Mouse (Mus musculus) urinary bladder, postnatal 14 days (tissue): Measurements from ENCODE around the gene Jph4.

ENCODE experiments used
- DNase-seq: peaks from one replicate; pipeline ENCODE4 v3.0.0; 2021; ENCODE audit warnings: low spot score

Jph4 gene

DNA sequence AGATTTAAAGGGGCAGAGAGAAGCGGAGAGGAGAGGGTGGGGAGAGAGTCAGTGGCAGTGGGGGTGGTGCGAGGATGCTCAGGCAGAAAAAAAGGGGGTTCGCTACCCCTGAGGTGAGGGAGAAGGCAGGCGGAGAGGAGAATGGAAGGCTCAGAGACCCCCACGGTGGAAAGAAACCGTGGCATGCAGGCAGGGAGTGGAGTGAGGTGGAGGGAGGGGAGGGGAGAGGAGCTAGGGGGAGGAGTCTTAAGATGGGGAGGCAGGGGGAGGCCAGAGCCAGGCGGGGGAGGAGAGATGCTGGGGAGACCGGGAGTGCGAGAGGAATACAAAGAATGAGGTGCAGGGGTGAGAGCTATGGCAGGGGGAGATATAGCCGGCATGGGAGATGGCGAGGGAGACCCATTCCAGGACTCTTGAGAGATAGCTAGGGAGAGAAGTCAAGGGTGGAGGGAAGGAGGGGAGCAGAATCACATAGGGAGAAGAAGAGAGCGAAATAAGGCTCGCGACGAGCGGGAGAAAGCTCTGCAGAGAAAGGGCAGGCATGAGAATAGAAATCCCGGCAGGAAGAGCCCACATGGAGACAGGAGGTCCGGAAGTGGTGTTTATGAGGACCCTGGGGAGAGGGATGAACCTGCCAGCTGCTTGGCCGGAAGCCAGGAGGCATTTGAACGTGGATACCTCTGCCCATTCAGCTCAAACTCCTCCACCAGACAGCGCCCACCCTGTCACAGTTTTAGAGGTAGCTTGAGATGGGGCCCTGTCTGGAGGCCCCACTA, at the start of gene Jph4:
Gene Jph4 (minus strand): TSS at position 511 of the 776 bp plus-strand sequence.
- no peak for DNase-seq

DNA sequence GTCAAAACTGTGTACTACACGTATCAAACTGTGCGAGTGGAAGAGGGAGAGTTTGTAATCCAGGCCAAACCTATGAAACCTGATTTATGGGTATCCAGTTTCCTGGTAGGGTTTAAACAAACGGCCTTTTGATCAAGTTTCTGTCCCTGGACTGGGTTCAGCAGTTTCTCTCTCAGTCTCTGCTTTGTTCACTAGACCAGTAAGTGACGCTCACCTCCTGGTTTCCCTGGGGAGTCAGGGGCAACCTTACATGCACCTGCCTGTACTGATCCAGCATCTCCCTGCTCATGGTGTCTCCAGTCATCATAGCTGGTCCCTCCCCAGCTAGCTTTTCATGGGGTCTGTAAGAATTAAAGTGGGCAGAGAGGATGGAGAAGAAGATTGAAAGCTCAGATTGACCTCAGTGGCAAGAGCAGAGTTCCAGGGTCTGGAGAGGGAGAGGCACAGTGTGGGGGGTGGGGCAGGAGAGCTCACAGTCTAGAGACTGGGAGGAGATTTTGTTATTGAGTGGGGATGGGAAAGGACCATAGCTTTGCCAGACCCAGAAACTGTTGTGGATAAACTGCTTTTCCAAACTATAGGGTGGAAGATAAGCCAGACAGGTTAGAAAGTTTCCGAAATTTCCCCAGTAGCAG, 47.6 kb upstream of the Jph4 start:
- no peak for DNase-seq

DNA sequence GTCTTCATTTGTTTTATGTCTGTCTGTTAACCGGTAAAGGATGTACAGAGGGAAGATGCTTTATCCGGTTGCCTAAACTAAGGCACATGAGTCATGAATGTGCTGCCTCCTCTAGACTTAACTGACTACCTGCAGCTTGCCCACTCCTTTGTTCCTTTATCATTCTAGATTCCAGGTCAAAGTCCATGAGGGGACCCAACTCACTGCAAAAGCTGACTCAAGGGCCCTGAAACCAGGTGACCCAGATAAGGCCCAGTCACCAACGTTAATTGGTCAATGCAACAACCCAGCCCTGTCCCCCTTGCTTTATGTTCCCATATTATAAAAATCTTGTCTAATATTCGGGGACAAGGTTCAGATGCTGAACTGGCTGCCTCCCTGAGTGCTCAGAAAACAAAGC, 45.4 kb upstream of the Jph4 start:
- DNase-seq, result no peak

DNA sequence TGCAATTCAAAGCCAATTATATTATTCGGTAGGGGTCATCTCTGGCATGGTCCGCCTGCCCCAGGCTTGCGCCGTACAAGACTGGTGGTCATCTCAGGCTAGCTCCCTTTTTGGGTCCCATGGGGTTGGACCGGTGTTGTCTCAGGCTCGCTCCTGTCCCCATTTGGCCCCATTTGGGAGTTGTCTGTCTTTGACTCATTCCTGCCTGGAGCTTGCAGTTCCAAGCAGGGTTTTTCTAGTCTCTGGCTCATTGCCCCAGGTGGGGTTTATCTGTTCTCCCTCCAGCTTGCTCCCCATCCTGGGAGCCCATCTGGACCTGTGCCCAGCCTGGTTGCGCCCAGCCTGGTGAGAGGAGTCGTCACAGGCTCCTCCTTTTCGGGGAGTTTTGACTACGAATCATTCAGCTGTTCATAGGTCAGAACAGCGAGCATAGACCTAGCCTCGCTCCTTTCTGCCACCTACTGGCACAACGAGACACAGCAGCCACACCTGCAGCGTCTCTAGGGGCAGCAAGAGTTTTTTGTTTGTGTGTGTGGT, 44.4 kb upstream of the Jph4 start:
- DNase-seq, result peak; percentile 82

DNA sequence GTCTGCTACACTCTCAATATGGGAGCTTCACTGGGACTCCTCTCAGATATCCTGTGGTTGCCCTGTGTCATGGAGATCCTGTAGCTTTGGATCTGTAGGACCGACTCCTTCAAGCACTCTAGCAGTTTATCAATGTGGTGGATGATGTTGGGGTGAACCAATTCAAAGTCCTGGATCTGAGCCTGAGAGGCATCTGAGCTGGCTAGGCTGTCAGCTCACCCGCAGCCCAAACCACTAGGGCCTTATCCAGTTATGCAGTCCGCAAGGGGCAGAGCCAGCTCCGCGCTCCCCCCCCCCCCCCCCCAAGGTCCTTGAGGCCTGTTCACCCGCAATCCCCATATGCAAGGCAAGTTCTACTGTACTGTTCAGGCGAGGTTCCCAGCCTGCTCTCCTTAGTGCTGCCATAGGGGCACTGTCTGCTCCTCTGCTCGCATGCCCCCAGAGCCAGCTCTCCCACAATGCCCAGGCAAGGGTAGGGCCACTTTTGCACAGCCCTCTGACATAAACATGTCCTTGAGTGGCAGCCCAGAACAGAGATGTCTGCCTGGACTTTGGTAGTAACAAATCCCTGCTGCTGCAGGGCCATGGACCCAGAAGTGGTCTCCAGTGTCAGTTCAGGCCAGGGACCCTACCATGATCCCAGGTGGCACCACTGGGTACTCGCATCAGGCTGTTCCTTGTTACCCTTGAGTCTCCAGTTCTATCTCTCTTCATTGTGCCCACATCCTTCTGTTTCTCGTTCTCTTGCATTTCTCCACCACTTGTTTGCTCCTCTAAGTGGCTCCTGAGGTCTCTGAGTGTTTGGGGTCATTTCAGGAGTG, 43.7 kb upstream of the Jph4 start:
- no peak for DNase-seq

DNA sequence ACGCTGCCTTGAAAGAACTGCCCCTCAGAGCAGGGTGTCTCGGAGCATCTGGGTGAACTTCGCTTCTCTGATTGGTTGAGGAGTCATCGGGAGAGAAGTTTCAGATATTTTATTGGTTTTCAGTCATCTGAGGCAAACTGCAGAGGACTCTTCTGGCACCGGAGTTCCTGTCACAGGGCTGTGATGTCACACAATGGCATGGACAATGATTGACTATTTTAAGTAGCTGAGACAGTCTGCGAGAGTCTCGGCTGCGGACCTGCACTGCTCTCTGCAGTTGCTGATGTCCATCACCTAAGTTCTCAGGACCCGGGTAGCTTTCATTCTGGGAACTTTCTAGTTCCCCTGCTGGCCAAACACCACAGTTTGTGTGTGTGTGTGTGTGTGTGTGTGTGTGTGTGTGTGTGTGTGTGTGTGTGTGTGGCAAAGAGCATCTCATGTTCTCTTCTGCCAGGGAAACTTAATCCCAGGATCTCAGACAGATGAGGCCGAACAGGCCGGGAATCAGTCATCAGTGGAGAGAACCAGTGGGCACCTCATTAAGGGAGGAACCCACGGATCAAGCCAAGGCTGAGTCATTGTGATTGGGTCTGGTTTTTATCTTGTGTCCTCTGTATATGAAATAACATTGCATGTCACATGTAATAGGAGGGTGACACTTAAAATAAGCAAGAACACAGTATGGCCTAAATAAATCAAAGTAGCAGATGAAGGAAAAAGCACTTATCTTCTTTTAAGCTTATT, 40.8 kb upstream of the Jph4 start:
- DNase-seq, result no peak

DNA sequence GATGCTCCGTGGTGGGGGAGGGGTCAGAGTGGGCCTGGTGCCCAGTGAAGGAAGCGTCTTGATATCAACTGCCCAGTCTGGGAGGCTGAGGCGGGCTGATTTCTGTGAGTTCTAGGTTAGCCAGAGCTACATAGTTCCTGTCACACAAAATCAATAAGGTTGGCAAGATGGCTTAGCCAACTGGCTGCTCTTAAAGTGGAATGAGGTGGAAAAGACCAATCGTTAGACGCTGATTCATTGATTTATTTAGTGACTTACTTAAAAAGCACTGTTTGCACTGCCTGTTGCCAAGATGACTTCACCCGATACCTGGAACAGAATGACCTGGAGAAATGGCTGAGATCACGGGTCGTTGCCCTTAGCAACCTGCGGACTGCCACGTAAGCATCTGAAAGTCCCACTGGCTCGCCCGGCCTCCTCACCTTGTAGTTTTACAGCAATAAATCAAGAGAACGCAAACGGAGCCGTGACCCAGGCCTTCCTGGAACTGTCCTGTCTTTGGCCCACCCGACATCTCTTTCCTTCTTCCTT, 36.3 kb upstream of the Jph4 start:
- no peak for DNase-seq

DNA sequence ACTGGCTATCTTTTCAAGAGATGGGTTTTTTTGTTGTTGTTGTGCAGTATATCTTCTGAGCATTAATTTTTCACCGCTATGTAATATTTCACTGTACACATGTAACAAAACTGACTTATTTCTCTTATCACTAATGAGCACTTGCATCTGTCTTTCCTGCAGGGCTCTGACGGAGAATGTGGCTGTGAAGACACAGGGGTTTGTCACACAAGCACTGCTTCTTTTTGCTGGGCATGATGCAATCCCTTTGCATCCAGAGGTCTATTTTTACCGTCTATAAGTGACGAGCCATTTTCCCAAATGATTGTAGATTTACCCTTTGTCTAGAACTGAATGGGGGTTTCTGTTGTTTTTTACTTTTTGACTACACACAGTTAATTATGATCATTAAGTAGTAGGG, 35.4 kb upstream of the Jph4 start:
- DNase-seq, result no peak

DNA sequence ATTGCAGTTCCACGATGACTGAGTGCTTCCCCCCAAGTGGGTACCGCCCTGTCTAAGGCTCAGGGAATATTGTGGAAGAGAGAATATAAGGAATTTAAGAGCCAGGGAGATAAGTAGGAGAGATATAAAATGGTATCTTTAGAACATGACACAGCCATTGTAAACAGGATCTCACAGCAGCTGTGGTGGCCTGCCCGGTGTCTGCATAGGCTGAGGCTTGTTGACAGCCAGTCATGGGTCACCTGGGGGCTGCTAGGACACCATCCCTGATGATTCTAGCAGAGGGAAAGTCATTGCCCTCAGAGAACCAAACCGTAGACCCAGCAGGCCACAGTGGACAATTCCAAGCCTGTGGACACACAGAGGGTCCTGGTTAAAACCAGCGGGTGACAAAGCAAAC, 34.2 kb upstream of the Jph4 start:
- no peak for DNase-seq

DNA sequence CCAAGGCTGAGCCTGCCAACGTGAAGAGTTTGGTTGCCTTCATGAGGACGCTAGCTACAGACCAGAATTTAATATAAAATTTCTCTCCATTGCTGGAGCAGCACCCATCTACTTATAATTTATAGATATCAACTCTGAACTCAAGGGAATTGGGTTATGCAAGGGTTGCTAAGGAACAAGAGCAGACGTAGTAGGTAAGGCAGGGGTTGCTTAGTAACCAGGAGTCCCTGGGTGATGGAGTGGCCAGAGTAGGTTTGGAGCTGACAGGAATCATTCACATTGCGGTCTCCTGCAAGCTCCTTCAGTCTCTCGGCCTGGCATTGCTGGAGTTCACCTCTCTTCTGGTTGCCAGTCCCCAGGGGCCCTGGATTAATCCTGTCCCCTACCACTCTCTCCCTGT, 32.3 kb upstream of the Jph4 start:
- DNase-seq, result no peak

DNA sequence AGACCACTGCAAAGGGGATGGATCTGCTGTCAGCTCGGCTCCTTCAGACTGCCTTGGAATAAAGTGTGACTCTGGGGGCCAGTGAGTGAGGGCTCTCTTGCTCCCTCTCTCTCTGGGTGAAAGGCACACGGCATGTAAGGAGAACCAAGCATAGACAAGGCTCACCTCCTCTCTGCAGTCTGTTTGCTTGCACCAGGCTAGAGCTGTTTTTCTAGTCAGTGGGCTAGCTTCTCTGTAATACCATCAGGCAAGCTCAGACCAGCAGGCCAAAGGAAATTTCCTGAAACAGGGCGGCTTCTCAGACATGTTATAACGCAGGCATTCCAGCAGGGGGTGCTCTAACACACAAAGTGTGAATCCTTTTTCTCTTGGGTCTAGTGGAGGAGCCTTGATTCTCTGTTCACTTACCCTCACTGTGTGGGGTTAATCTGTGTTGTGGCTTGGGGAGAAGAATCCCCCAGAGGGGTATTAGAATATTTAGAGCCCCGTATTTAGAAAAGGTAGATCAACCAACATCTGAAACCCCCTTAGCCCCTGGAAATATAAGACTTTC, 31.7 kb upstream of the Jph4 start:
- DNase-seq, result peak; percentile 63

DNA sequence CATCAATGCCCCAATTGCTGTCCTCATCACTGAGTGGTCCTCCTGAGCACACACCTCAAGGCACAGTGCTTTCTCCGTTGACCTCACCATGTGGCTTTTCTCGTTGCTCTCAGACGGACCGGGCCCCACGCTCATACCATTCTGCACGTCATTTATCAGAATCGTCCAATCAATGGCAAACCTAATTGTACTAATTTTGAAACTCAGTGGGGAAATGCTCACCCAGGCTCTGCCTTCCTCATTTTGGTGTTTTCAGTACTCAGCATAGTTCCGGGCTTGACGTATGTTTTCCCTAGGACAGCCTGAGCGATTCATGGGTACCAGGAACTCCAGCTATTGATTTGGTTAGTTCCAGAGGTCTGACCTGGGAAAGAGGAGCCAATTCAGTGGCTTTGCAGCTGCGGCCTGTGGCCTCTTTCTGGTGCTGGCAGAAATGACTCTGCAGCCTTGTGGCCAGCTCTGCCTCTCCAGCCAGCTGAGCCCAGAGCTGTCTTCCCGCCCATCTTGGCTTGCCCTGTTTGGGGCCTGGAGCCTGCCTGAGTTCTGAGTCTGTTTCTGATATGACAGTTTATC, 30.2 kb upstream of the Jph4 start:
- DNase-seq, result peak; percentile 17

DNA sequence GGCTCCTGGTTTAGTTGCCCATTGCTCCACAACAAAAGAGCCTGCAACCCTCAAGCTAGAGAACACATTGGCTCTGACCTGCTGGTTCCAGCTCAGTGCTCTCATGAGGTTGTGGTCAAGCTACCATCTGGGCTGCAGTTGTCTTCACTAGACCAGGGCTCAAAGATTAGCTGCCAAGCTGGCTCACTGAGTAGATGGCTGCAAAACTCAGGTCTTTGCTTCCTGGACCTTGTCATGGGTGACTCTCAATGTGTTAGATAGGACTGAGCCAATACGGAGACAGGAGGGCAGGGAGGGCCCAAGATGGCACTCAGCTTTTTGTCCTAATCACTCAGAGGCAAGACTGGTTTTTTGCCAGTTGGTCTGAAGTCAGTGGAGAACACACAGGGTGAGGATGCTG, 29.6 kb upstream of the Jph4 start:
- no peak for DNase-seq

DNA sequence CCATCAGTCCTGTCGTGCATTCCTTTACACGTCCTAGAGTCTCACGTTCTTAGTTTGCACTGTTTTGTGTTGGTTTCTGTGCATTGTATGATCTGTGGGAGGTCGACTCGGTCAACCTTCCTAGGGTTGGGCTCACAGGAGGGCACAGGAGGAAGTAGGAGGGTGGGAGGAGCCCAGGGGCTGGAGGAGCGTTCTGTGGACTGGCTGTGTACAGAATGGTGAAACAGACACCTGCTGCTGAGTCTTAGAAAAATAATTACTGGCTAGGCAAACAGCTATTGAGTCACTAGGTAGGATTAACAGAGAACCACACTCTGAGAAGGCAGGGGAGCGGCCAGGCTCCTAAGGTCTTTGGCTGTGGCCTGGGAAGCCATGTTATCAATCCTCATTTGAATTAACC, 22.6 kb upstream of the Jph4 start:
- no peak for DNase-seq

DNA sequence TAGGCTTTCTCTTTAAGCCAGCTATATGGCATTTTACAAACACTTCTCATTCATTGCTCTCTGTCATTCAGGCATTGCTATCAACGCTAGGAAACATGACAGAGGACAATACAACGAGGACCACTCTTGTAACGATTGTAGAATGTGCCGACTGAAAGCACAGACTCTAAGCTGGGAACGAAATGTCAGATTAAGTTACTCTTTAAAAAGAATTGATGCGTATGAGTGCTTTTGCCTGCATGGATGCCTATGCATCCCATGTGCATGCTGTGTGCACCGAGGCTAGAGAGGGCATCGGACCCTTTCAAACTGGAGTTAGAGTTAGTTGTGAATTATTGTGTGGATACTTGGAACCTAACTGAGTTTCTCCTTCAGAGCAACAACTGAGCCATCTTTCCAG, 18.9 kb upstream of the Jph4 start:
- DNase-seq, result no peak

DNA sequence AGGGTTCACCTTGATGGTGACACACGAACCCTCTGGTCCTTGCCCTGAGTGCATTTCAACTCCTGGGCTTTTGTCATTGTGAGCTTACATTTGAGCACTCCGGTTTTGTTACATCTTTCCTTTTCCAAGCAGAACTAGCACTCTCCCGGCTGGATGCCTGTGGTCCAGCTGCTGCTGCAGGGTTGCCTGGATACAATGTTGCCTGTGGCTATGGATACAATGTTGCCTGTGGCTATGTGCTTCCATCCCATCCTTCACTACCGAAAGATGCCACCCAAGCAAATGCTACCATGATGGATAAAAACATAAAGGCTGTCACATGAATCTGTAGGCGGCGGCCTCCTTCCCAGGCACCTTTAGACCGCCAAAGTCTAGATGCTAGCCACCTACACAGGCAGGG, 9.8 kb upstream of the Jph4 start:
- no peak for DNase-seq

DNA sequence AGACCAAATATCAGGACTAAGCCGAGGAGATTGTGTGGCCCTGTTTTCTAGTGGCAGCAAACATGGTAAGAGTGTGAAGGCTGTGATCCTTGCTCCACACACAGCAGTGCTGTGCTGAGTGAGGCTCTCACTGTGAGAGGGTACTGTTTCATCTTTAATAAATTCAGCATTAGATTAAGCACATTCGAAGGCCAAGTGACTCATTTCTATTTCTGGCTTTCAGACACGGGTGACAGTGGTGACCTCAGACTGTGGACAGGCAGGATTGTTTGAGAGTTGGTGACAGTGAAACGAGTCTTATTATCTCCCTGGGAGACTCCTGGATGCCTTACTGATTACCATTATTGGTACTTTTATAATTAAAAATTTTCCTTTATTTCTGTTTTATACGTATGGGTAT, 9.0 kb upstream of the Jph4 start:
- DNase-seq, result no peak

DNA sequence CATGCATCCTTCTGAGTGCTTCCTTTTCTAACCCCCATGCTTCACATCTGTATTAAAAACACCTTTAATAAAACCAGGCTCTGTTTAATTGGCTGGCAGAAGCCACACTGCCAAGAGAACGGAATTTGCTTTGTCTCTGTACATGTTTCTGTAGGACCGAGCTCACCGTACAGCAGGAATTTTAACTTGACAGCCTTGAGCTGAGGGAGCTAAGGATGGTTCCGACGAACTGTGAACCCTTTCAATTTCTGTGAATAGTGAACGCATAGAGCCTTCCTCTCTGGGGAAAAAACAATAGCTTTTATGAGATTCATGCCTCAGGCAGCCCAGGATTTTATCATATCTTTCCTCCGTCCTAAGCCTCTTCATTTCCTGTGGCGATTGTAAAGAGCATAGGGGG, 5.6 kb upstream of the Jph4 start:
- no peak for DNase-seq

DNA sequence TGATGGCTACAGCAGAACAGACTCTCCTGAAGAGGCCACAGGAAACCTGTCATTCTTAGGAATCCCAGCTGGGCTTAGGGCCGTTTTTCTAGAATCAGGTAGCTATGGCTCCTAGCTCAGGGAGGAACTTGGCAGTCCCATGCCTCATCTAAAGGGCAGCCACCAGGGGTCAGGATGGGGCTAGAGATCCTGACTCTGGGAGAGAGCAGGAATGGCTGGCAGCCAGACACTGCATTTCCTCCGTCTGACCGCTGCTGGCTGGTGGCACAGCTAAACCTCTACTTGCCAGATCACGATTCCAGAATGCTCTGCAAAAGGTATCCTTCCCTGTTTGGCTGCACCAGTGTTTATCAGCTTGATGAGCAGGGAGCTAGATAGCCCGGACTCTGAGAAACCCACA, 5.2 kb upstream of the Jph4 start:
- DNase-seq, result peak; percentile 84

DNA sequence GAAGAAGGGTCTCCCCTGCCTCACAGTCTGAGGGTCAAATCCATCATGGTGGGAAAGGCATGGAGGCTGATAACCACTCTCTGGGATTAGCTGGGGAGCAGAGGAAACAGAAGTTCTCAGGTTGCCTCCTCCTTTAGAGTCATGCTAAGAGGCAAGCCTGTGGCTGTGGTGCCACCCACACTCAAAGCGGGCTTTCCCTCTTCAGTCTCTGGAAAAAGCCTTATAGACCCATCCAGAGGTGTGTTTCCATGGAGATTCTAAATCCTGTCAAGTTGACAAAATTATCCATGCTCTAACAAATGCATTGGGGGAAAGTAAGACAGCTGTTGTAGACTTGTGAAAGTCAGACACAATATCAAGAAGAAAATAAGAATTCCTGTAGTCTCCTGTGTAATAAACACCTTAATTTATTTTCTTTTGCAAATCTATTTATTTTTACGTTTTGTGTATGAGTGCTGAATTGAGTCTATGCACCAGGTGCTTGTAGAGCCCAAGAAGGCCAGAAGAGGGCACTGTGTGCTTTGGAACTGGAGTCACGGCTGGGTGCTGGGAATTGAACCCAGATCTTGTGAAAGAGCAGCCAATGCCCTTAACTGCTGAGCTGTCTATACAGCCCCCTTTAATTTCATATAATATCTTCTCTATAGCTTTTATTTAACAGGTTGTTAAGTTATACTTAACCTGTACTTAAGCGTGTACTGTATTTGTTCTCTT, 2.8 kb upstream of the Jph4 start:
- DNase-seq, result no peak

DNA sequence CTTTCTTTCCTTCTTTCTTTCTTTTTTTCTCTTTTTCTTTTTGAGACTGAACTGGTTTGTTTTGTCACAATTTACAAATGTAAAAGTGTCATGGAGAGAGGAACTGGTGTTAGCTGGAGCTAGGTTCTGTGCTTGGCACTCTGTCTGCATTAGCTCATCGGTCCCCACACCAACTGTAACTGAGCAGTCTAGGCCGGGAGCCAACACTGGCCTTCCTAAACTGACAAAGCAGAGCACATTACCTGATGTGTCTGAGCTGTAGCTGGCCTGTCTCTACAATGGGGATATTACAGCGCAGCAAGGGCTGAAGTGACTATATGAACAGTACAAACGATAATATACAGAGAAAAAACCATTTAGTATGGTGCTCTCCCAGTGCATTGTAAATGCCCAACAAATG, 2.1 kb upstream of the Jph4 start:
- DNase-seq, result no peak
